Mouse (Mus musculus): ENCODE measurements around the gene Mpp6.

DNA sequence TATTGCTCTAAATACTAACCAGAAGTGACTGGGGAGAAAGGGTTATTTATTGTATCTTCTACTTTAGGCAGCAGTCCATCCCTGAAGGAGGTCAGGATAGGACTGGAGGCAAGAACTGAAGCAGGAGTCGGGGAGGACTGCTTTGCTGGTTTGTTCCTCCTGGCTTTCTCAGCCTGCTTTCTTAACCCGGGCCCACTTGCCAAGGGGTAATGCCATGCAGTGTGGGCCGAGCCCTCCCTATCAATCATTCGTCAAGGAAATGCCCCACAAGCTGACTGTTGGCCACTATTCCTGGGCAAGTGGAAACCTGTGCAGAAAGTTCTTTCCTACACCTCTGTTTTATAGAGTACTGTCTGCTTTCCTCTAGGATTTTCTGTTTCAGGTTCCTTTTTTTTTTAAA, 39.3 kb downstream of the Mpp6 start:
- TF ChIP-seq CTCF (IDR thresholded peaks at IDR 0.05; ENCODE audit: control insufficient read depth, insufficient read depth, low read length), result no peak
- no peak for TF ChIP-seq POLR2A (IDR thresholded peaks at IDR 0.05; ENCODE audit: borderline replicate concordance, control insufficient read depth, low read depth, low read length)

All from bone marrow, adult 2 months (tissue).